Mouse (Mus musculus): ENCODE results near the gene Btbd18.

DNA sequence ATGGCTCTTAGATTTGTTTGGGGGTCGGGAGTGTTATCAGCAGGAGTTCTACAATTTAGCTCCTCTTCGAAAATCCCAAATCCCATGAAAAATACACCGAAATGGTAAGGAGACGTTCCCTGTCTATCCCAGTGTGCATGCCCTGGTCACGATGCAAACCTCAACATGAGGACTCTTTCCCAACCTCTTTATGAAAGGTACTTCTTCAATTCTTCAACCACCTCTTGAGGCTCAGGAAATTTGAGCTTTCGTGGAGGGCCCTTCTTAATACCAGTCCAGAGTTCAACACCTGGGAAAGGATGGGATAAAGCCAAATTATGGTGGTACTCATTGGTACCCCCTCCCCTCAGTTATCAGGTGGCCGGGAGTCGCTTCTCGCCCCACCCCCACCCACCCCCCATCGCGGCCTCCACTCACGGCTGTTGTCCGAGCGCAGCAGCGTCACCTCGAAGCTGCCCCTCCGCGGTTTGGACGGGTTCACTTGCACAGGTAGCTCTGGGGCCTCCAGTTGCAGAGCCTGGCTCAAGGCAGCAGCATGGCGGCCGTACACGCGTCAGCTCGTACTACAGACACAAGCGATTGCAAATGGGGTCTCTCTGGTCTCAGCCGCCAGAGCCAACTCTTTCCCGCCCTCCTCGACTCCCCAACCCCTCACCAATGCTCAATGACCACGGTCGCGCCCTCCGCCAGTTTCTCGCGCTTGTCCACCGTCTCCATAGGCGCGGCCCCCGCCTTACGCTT lies 11.1 kb downstream of the Btbd18 start:
- no peak for TF ChIP-seq POLR2A (IDR thresholded peaks at IDR 0.05; ENCODE audit: control insufficient read depth, extremely low read depth, insufficient read depth, low read length, poor library complexity)
- no peak for TF ChIP-seq CTCF (IDR thresholded peaks at IDR 0.05; ENCODE audit: borderline replicate concordance, control insufficient read depth, extremely low read depth, insufficient read depth, low read length, poor library complexity)
